Mouse (Mus musculus): ENCODE data around the gene Sik1.

The Sik1 gene

GRCm38 (mm10) chr17:31856519-31857160 is 1.0 kb upstream of the Sik1 start:
- peak; percentile 68 to 71 for DNase-seq (ENCODE audit: low spot score in 2 of 2)

DNA sequence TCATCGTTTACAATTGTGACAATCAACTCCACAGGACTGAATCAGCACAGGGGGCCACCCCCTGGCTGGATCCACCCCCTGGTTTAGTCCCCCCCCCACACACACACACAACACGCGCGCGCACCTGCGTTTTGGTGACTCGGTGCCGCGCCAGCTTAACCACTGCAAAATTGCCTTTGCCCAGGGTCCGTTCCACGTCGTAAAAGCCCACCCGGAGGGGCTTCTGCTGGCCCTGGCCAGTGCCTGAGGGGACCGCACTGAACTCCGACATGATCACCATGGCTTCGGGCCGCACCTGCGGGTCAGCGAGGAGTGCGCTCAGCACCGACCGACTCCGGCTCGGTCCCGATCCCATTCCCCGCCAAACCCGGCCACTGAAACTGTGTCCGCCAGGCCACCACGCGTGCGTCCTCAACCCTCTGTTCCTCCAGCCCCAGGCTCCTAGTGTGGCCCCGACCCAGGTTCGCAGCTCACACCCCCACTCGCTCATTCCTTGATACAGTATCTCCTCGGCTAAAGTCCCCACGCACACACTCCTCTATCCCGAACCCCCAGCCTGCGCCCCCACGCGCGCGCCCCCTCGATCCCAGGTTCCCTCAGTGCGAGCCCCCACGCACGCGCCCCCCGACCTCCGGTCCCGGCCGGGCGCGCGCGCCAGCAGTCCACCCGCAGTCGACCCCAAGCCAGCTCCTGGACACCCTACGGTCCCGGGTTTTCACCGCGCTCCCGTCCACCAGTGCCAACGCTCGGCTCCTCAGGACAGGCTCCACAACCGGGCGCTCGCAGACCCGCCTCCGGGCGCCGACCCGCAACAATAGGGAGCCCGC is 621 bp downstream of the Sik1 start:
- DNase-seq (ENCODE audit: low spot score in 2 of 2): peak; percentile 52 to 59

DNA sequence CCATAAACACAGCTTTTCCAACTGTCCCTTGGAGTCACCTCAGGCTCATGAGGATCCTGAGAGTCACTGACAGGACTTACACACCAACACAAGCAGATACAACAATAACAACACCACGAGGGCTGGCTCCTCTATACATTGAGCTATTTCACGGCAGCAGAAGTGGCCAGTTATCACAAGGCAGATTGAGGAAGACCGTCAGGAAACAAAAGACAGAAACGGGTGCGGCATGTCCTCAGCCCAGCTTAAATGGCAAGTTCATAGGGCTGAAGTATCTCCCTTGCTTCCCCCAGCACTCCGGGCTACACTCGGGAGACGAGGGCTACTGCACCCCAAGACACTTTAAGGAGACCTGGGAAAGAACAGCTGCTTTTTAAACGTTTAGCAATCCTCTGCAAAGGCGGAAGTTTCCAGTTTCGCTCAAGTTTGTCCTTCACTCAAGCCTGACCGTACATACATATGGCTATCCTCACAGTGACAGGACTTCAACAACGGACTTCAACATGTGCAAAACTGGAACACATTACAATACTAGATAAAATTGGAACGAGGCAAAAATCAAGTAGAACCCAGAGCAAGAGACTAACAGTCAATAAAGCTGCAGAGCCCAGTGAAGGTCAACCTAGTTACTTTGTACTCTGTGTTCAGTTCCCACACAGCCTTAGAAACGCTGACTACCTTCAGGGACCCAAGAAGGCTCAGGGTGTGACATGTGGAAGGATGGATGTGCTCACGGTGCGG is 2.0 kb downstream of the Sik1 start:
- DNase-seq (ENCODE audit: low spot score in 2 of 2): peak; percentile 60 to 61

- DNase-seq (ENCODE audit: low spot score in 2 of 2): no peak
Measured at GRCm38 (mm10) chr17:31852782-31853447, 2.7 kb downstream of the Sik1 start.

DNA sequence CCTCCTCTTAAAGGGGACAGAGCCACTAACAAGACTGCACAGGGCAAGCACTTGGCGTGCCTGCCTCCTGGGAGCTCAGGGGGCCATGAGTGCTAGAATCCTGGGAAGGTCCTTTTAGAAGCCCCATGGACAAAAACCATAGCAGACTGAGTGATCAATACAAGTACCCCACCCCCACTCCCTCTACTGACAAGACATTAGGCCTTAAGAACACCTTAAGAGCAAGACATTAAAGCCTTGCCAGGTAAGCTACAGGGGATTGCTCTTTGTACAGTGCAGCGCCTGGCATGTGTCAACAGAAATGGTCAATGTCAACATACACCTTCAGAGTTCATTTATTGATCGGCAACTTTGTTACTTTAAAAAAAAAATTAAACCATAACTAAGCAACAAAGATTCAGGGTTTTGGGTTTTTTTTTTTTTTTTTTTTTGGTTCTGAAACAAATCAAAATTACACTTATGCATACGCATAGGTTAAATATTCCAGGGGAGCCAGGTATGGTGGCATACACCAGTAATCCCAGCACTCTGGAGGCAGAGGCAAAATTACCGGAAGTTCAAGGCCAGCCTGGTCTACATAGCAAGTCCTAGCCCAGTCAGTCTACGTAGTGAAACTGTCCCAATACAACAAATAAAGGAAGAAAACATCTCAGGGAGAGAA is 3.7 kb downstream of the Sik1 start:
- DNase-seq (ENCODE audit: low spot score in 2 of 2): no peak

- DNase-seq (ENCODE audit: low spot score in 2 of 2): peak in 1 of 2 experiments; percentile 2
Measured at GRCm38 (mm10) chr17:31850457-31850980, 5.1 kb downstream of the Sik1 start.

GRCm38 (mm10) chr17:31846970-31847369 is 8.6 kb downstream of the Sik1 start:
- peak in 1 of 2 experiments; percentile 2 for DNase-seq (ENCODE audit: low spot score in 2 of 2)

DNA sequence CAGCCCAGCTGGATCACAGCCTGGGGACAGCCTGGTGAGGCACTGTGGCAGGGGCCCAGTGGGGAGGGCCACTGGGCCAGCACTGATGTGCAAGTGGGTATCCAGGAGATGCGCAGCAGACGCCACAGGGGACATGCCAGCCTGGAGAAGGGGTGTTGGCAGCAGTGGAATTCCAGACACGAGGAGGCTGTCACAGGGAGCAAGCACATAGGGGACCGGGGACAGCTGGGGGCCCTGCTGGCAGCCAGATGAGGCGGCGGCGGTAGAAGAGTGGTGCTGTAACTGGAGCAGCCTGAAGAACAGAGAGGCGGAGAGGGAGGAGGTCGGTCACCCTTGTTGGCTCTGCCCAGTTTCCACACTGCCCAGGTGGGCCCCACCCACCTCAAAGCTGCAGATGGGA is 9.3 kb downstream of the Sik1 start:
- DNase-seq (ENCODE audit: low spot score in 2 of 2): peak in 1 of 2 experiments; percentile 2

GRCm38 (mm10) chr17:31843891-31844290 is 11.7 kb downstream of the Sik1 start:
- DNase-seq (ENCODE audit: low spot score in 2 of 2): peak in 1 of 2 experiments; percentile 18

DNA sequence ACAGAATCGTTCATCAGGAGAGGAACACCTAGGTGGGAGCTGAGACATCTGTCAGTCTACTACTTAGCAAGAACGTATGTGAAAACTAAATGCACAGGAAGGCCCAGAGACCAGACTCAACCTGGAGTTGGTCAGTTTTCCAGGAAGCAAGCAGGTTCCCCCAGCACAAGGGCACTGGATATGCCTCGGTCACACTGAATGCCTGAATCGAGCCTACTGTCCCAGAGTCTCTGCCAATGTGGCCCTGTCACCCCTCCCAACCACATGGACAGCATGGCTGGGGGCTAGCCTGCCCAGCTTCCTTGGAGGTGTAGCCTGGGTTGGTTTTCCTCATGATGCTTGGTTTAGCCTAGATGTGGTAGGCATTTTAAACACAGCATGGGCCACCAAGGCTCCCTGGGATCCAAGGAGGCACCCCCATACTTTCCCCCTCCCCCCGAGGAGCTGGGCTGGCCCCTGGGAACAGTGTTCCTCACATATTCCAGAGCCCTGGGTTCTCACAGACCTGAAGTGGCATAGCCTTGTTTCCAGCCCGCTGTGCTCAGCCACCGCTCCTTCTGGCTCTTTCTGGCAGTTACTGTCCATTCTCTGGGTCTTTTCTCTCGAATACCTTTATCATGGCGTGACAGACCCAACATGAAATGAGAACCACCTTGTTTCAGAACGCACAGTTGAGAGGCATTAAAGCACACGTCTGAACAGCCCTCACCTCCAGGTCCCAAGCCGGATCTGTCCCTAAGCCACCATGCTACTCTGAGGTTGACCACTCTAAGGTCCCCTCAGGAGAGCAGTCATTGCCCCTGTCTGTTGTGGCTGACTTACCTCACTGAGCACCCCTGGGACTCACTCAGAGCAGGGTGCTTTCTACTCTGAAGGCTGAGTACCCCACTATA is 12.4 kb downstream of the Sik1 start:
- DNase-seq (ENCODE audit: low spot score in 2 of 2): peak in 1 of 2 experiments; percentile 6

DNA sequence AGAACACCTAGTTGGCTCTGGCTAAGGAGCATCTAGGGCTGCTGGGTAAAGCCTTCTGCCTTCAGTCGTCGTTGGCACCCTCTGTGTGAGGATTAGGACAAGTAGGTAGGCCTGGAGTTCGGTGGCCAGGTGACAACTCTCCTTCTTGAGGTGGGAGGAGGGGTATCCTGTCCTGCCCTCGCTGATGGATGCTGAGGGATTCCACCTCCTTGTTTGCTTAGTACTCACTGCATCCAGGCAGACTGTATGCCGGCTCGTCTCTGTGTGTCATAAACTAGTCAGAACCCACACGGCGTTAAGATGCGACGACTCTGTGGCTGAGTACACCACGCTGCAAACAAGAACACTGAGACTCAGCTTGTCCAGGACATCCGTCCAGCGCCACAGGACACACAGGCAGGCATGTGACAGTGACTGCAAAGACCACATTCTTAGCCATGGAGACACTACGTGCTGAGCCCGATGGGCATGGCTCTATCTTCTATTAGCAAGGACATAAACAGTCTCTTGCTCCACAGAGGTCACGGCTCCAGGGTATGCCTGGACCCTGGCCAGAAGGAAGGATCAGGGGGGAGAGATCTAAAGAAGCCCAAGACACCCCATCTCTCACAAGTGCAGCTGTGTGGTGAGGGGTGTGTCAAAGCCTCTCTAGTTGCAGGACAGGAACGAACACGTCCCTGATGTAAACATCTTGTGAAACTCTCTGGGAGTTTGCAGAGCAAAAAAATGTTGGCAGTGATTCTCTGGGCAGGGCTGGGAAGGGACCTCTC is 13.6 kb downstream of the Sik1 start:
- DNase-seq (ENCODE audit: low spot score in 2 of 2): peak in 1 of 2 experiments; percentile 42

GRCm38 (mm10) chr17:31841453-31841841 is 14.2 kb downstream of the Sik1 start:
- peak; percentile 78 to 81 for DNase-seq (ENCODE audit: low spot score in 2 of 2)

DNA sequence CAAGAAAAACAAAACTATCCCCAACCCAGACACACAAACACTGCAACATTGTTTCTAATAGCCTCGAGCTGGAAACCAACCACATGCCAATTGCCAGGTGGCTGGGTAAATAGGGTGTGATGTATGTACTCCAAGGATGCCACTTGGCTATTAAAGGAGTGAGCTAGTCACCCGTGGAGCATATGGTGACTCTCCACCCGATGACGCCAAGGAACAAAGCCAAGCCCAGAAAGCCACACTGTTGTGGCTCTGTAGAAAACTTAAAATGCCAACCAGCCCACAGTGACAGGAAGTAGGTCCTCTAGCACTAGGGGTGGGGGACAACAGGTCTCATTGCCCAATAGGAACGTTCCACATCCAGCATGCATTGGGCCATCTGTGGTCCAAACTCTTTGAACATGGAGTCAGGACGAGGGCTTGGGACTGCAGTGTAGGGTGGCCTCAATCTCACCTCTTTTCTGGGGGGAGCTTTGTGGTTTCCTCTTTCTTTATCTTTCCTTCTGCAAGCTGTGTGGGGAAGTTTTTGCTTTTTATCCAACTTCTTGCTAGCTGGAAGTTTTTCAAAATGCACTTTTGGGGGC is 15.1 kb downstream of the Sik1 start:
- DNase-seq (ENCODE audit: low spot score in 2 of 2): peak; percentile 51 to 57

- DNase-seq (ENCODE audit: low spot score in 2 of 2): no peak
Measured at GRCm38 (mm10) chr17:31836772-31837171, 18.8 kb downstream of the Sik1 start.

- no peak for DNase-seq (ENCODE audit: low spot score in 2 of 2)
Measured at GRCm38 (mm10) chr17:31836264-31836607, 19.4 kb downstream of the Sik1 start.

GRCm38 (mm10) chr17:31835528-31836263 is 19.9 kb downstream of the Sik1 start:
- DNase-seq (ENCODE audit: low spot score in 2 of 2): peak; percentile 73 to 76

DNA sequence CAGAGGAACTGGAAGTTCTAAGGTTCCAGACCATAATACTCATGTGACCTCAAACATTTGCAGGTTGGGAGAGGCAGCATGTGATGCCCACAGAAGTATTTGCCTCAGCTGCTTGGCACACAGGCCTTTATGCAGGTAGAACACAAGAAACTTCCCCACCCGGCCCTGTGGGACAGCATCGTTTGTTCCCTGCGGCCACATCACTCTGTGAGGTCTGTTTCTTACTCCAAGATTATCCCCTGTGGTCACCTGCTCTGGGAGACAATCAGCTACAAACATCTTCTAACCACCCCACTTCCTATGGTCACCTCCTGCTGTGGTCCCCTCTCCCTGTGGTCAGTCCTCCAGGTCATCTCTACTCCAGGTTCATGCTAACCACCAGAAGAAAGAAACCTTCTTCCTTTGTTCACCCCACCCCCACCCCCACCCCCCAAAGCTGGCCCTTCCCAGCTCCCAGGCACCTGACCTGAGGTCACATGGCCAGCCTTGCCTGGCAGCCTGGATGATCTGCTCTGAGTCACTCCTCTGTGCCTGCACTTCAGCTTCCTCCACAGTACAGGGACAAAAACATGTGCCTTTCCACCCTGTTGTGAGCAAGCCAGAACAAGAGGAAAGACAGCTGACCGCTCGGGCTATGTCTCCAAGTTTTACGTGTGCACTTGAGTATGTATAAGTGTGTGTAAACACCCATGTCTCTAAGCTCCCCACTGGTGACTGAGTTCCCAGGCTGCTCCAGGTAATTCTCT is 21.1 kb downstream of the Sik1 start:
- DNase-seq (ENCODE audit: low spot score in 2 of 2): no peak

All from spleen, postnatal 36 days (tissue).